Mouse (Mus musculus) forebrain, embryonic 13.5 days (tissue): ENCODE data around the gene Tnr. TPM values are rescaled to one million over a fixed set of nuclear protein-coding genes. Genes with fewer than 3 reads are reported as not detected.

Source experiments
- ATAC-seq: fragments of 200-750 bp; cut with Nextera tagmentation; 2 replicates; pipeline ENCODE4 v1.8.0; 2017
- H3K27ac ChIP-seq: fragments of 300-500 bp; sonication (generic); 2 replicates; pipeline ENCODE4 v1.5.1; 2015; ENCODE audit warnings: inconsistent platforms, mild to moderate bottlenecking, moderate library complexity
- H3K27me3 ChIP-seq: fragments of 300-500 bp; sonication (generic); 2 replicates; pipeline ENCODE4 v1.6.1; 2015; ENCODE audit warnings: mild to moderate bottlenecking, inconsistent platforms
- H3K36me3 ChIP-seq: fragments of 300-500 bp; sonication (generic); 2 replicates; pipeline ENCODE4 v1.6.1; 2015; ENCODE audit warnings: mild to moderate bottlenecking, inconsistent platforms; ENCODE audit not compliant: poor library complexity, severe bottlenecking
- H3K4me1 ChIP-seq: fragments of 300-500 bp; sonication (generic); 2 replicates; pipeline ENCODE4 v1.6.1; 2015; ENCODE audit warnings: inconsistent platforms
- H3K4me2 ChIP-seq: fragments of 300-500 bp; sonication (generic); 2 replicates; pipeline ENCODE4 v1.6.1; 2015; ENCODE audit warnings: inconsistent platforms, mild to moderate bottlenecking, moderate library complexity
- H3K4me3 ChIP-seq: fragments of 300-500 bp; sonication (generic); 2 replicates; pipeline ENCODE4 v1.5.1; 2015; ENCODE audit warnings: mild to moderate bottlenecking, inconsistent platforms
- H3K9ac ChIP-seq: fragments of 300-500 bp; sonication (generic); 2 replicates; pipeline ENCODE4 v1.6.1; 2015; ENCODE audit warnings: mild to moderate bottlenecking, inconsistent platforms
- H3K9me3 ChIP-seq: fragments of 300-500 bp; sonication (generic); replicated peaks from 2 replicates; pipeline ENCODE4 v1.6.1; 2016; ENCODE audit warnings: inconsistent platforms
- WGBS: fragments of 180-500 bp; shearing (Covaris S2); methylation state at CpG from one replicate; pipeline ENCODE4 v1.1.7; 2015; 5-methylcytosine and 5-hydroxymethylcytosine counted together
- polyA plus RNA-seq: library from polyadenylated mRNA; unstranded; fragments of >200 nt; fragmentation: Nextera tagmentation; extraction: Ambion mirVana; gene quantifications from 2 replicates; pipeline ENCODE4 v1.2.1, GENCODE M21; 2015

Gene Tnr
- polyA plus RNA-seq, 1 experiment from 2014 or later: 1.6 TPM

GRCm38 (mm10) chr1:159816614-159817371 is 293.2 kb downstream of the Tnr start:
- H3K9me3 ChIP-seq: no peaks in the 10 kb centered on the region
- no peaks in the 10 kb centered on the region for H3K27me3 ChIP-seq
- H3K36me3 ChIP-seq: no peaks in the 10 kb centered on the region
- no peak overlapping the region for H3K4me3 ChIP-seq
- no peak for ATAC-seq
- H3K9ac ChIP-seq: no peak overlapping the region
- H3K4me1 ChIP-seq: peaks cover 8% of the 10 kb centered on the region
- 56% methylated on average over 8 of the region's 8 CpGs for WGBS
- H3K4me2 ChIP-seq: no peak overlapping the region
- H3K27ac ChIP-seq: no peak overlapping the region

- Histone ChIP-seq H3K27me3 (no peaks in the 10 kb centered on the region), H3K9me3 (no peaks in the 10 kb centered on the region), H3K36me3 (no peaks in the 10 kb centered on the region), H3K4me2 (no peak overlapping the region), H3K4me1 (no peaks in the 10 kb centered on the region; the same call in 1 of the 2 replicates), H3K4me3 (no peak overlapping the region), H3K27ac (no peak overlapping the region), H3K9ac (no peak overlapping the region)
- no peak for ATAC-seq
- 26% methylated on average over 3 of the region's 3 CpGs for WGBS
Observed at GRCm38 (mm10) chr1:159819511-159819910, 295.9 kb downstream of the Tnr start.

- H3K9me3 ChIP-seq: no peaks in the 10 kb centered on the region
- H3K27ac ChIP-seq: no peak overlapping the region
- H3K4me1 ChIP-seq: no peaks in the 10 kb centered on the region; the same call in 1 of the 2 replicates
- peak; percentile 41; the same call in 1 of the 2 replicates for ATAC-seq
- no peaks in the 10 kb centered on the region for H3K27me3 ChIP-seq
- H3K4me2 ChIP-seq: no peak overlapping the region
- H3K36me3 ChIP-seq: no peaks in the 10 kb centered on the region
- no peak overlapping the region for H3K9ac ChIP-seq
- no peak overlapping the region for H3K4me3 ChIP-seq
- WGBS: 83% methylated on average over 2 of the region's 2 CpGs
Observed at GRCm38 (mm10) chr1:159822416-159822815, 298.8 kb downstream of the Tnr start.

GRCm38 (mm10) chr1:159828531-159828930 is 305.0 kb downstream of the Tnr start:
- no peak for ATAC-seq
- WGBS: 90% methylated on average over 2 of the region's 2 CpGs

GRCm38 (mm10) chr1:159833165-159833564 is 309.6 kb downstream of the Tnr start:
- H3K27ac ChIP-seq: no peak overlapping the region
- no peak overlapping the region for H3K9ac ChIP-seq
- no peaks in the 10 kb centered on the region for H3K36me3 ChIP-seq
- H3K4me2 ChIP-seq: no peak overlapping the region
- no peak overlapping the region for H3K4me3 ChIP-seq
- no peaks in the 10 kb centered on the region for H3K9me3 ChIP-seq
- no peak for ATAC-seq
- H3K27me3 ChIP-seq: no peaks in the 10 kb centered on the region
- WGBS: 73% methylated on average over 2 of the region's 2 CpGs
- peaks cover 4% of the 10 kb centered on the region; the same call in 1 of the 2 replicates for H3K4me1 ChIP-seq

More at GRCm38 (mm10) chr1:159828531-159828930, 305.0 kb downstream of the Tnr start:
- no peak overlapping the region for H3K4me3 ChIP-seq
- no peaks in the 10 kb centered on the region for H3K4me1 ChIP-seq
- H3K27ac ChIP-seq: no peak overlapping the region
- no peaks in the 10 kb centered on the region for H3K36me3 ChIP-seq
- no peaks in the 10 kb centered on the region for H3K9me3 ChIP-seq
- no peaks in the 10 kb centered on the region for H3K27me3 ChIP-seq
- H3K4me2 ChIP-seq: no peak overlapping the region
- H3K9ac ChIP-seq: no peak overlapping the region

- no peak overlapping the region for H3K27ac ChIP-seq
- 52% methylated on average over 4 of the region's 4 CpGs for WGBS
- H3K36me3 ChIP-seq: no peaks in the 10 kb centered on the region
Observed at GRCm38 (mm10) chr1:159833646-159834338, 310.2 kb downstream of the Tnr start.

GRCm38 (mm10) chr1:159835126-159835525 is 311.6 kb downstream of the Tnr start:
- no peak overlapping the region for H3K9ac ChIP-seq
- no peak overlapping the region for H3K4me3 ChIP-seq
- H3K36me3 ChIP-seq: no peaks in the 10 kb centered on the region
- no peaks in the 10 kb centered on the region for H3K9me3 ChIP-seq
- H3K4me1 ChIP-seq: peaks cover 6% of the 10 kb centered on the region; the same call in 1 of the 2 replicates
- H3K27ac ChIP-seq: no peak overlapping the region
- H3K4me2 ChIP-seq: no peak overlapping the region
- 5% methylated on average over 4 of the region's 4 CpGs for WGBS
- no peaks in the 10 kb centered on the region for H3K27me3 ChIP-seq
- no peak for ATAC-seq

More at GRCm38 (mm10) chr1:159833646-159834338, 310.2 kb downstream of the Tnr start:
- Histone ChIP-seq H3K4me3 (no peak overlapping the region), H3K27me3 (no peaks in the 10 kb centered on the region), H3K4me1 (peaks cover 4% of the 10 kb centered on the region; the same call in 1 of the 2 replicates), H3K9me3 (no peaks in the 10 kb centered on the region), H3K4me2 (no peak overlapping the region), H3K9ac (no peak overlapping the region)
- ATAC-seq: no peak

GRCm38 (mm10) chr1:159840337-159840736 is 316.8 kb downstream of the Tnr start:
- Histone ChIP-seq H3K4me3 (no peak overlapping the region), H3K36me3 (no peaks in the 10 kb centered on the region), H3K4me1 (peaks cover 6% of the 10 kb centered on the region; the same call in 1 of the 2 replicates), H3K27ac (no peak overlapping the region), H3K27me3 (no peaks in the 10 kb centered on the region), H3K9ac (no peak overlapping the region), H3K9me3 (no peaks in the 10 kb centered on the region), H3K4me2 (no peak overlapping the region)
- ATAC-seq: no peak
- 11% methylated on average over 2 of the region's 2 CpGs for WGBS

- Histone ChIP-seq H3K4me2 (no peak overlapping the region), H3K36me3 (no peaks in the 10 kb centered on the region), H3K9ac (no peak overlapping the region), H3K4me3 (no peak overlapping the region), H3K4me1 (0 out of 2 replicates have a peak, but pooled peaks cover 5% of the 10 kb centered on the region), H3K27me3 (no peaks in the 10 kb centered on the region), H3K27ac (no peak overlapping the region), H3K9me3 (no peaks in the 10 kb centered on the region)
- WGBS: 83% methylated on average over 5 of the region's 5 CpGs
- no peak for ATAC-seq
Observed at GRCm38 (mm10) chr1:159842876-159843275, 319.3 kb downstream of the Tnr start.

GRCm38 (mm10) chr1:159852088-159852487 is 328.5 kb downstream of the Tnr start:
- no peak; the same call in 1 of the 2 replicates for ATAC-seq
- 79% methylated on average over 11 of the region's 11 CpGs for WGBS
- H3K4me1 ChIP-seq: no peaks in the 10 kb centered on the region
- H3K4me3 ChIP-seq: no peak overlapping the region
- no peak overlapping the region for H3K9ac ChIP-seq
- H3K27me3 ChIP-seq: no peaks in the 10 kb centered on the region
- no peak overlapping the region for H3K27ac ChIP-seq
- no peak overlapping the region for H3K4me2 ChIP-seq
- no peaks in the 10 kb centered on the region for H3K36me3 ChIP-seq
- H3K9me3 ChIP-seq: no peaks in the 10 kb centered on the region

- H3K4me1 ChIP-seq: no peaks in the 10 kb centered on the region
- no peaks in the 10 kb centered on the region for H3K9me3 ChIP-seq
- H3K27me3 ChIP-seq: no peaks in the 10 kb centered on the region
- WGBS: 89% methylated on average over 1 of the region's 1 CpGs
- H3K4me2 ChIP-seq: no peak overlapping the region
- no peak for ATAC-seq
- H3K27ac ChIP-seq: no peak overlapping the region
- H3K36me3 ChIP-seq: no peaks in the 10 kb centered on the region
- H3K9ac ChIP-seq: no peak overlapping the region
- no peak overlapping the region for H3K4me3 ChIP-seq
Observed at GRCm38 (mm10) chr1:159854261-159854660, 330.7 kb downstream of the Tnr start.

GRCm38 (mm10) chr1:159861782-159862474 is 338.4 kb downstream of the Tnr start:
- ATAC-seq: no peak
- H3K9ac ChIP-seq: no peak overlapping the region
- H3K27ac ChIP-seq: no peak overlapping the region
- H3K27me3 ChIP-seq: no peaks in the 10 kb centered on the region
- no peaks in the 10 kb centered on the region for H3K36me3 ChIP-seq
- 83% methylated on average over 3 of the region's 3 CpGs for WGBS
- 0 out of 2 replicates have a peak, but pooled peaks cover 3% of the 10 kb centered on the region for H3K4me1 ChIP-seq
- H3K4me2 ChIP-seq: no peak overlapping the region
- no peaks in the 10 kb centered on the region for H3K9me3 ChIP-seq
- H3K4me3 ChIP-seq: no peak overlapping the region
